Mouse (Mus musculus): ENCODE results near the gene Gm20431.

The Gm20431 gene

DNA sequence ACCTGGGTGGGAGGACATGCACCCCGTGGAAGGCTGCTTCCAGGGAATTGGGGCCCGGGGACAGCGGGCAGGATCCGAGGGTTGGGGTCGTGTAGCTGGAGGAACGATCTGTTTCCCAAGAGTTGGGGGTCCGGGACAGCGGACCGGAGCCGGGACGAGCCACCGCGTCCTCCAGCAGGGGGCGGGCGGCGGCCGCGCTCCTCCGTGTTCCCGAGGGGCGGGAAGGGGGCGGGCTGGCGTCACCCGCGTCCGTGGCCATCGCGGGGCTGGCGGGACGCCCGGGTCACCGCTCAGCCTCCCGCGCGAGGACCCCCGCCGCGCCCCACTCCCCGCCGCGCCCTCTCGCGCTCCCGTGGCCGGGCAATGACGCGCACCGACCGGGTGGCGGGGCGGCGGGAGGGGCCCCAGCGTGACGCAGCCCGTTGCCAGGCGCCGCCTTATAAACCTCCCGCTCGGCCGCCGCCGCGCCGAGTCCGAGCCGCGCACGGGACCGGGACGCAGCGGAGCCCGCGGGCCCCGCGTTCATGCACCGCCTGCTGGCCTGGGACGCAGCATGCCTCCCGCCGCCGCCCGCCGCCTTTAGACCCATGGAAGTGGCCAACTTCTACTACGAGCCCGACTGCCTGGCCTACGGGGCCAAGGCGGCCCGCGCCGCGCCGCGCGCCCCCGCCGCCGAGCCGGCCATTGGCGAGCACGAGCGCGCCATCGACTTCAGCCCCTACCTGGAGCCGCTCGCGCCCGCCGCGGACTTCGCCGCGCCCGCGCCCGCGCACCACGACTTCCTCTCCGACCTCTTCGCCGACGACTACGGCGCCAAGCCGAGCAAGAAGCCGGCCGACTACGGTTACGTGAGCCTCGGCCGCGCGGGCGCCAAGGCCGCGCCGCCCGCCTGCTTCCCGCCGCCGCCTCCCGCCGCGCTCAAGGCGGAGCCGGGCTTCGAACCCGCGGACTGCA, 27.5 kb upstream of the Gm20431 start, which contains the start of gene Cebpb:
Gene Cebpb, plus strand, starts transcription at position 418 of the 954 bp plus-strand sequence.
- peak; percentile 89 for DNase-seq (ENCODE audit: low read depth, low spot score)

DNA sequence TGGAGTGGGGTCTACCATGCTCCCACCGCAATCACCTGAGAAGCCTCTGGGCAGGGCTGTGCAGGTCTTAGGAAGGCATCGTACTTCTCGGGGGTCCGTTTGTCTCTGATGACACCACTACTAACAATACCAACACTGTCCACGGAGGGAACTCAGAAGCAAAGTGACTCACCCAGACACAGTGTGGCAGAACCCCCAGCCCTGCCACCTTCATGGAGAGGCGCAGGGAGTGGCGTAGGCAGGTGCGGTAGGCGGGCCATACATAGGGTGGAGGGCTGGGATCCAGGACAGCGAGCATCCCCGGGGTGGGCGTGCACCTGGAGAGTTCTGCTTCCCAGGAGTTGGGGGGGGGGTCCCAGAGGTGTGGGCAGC, 26.8 kb upstream of the Gm20431 start:
- DNase-seq (ENCODE audit: low read depth, low spot score) = no peak

DNA sequence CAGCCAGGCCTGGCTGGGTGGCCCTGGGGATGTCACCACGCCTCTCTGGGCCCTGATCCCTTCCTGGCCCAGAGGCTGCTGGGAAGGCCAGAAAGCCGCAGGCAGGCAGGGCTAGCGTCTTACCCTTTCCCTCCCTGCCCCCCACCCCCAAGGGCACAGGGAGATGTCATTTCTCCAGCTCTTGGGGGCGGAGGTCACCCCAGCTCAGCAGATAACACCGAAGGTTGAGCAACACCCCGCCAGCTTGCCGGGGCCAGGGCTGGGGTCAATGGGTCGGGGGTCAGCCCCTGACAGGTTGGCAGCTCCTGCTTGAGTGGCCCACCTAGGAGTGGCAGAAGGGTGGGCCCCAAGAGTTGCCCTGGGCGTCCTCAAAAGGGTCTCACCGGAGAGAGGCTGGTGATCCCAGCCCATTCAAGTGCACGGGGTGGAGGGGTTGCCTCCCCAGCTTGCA, 26.4 kb upstream of the Gm20431 start:
- DNase-seq (ENCODE audit: low read depth, low spot score) = no peak

DNA sequence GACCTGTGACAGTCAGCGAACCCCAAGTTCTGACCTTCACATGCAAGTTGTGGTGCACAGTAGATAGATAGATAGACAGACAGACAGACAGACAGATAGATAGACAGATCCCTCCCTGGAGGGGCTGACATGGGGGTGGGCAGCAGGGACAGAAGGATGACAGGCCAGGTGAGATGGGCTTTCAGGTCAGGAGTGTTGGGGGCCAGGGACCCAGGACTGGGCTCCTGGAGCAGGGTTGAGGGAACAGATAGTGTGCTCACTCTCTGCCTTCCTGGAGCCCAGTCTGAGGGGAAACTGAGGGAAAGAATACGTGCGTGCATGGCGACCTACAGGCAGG, 25.9 kb upstream of the Gm20431 start:
- DNase-seq (ENCODE audit: low read depth, low spot score) = no peak

DNA sequence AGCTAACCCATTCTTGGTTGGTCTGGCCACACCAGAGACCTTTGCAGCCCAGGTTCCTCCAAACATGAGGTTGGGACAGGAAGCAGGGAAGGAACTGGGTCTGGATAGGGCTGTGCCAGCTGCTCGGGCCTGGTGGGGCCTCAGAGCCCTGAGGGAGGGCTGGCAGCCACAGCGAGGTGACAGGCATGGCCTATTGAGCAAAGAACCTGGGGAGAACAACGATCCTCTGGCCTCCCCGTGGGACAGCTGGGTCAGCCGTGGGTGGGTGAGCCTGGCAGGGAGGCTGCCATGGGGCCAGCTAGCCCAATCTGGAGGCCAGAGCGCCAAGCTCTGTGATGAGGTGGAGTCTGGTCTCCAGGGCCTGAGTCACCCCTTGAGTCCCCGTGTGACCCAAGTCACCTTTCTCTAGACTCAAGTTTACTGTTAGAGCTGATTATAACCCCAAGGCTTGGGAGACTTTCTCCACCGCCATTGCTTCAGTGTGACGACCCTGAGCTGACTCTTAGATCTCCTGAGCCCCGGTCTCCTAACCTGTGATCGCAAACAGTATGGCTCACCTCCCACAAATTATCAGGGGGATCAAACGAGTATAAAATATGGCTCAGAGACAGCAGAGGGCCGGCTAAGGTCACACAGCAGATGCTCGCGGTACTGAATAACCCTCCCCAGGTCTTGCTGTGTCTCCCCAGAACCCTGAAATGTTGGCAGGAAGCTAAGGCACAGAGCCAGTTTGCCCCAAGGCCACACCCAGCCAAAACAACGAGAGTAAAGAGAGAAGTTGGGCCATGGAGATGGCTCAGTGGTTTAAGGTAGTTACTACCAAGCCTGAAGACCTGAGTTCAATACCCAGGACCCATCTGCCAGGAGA, 25.3 kb upstream of the Gm20431 start:
- no peak for DNase-seq (ENCODE audit: low read depth, low spot score)

DNA sequence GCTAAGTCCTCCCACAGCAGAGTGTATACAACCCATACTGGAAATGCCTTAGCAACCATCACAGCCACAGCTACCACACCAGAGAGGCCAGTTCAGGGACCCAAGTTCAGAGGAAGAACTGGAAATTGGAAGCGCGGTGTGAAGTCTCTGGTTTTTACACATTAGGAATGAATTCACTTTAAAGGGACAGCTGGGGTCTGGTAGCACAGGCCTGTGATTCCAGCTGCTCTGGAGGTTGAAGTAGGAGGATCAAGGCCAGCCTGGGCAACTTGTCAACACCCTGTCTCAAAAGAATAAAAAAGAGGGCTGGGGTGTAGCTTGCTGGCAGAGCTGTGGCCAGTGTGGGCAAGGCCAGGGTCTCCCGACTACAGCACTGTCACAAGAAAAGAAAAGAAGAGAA, 24.6 kb upstream of the Gm20431 start:
- DNase-seq (ENCODE audit: low read depth, low spot score) = no peak

DNA sequence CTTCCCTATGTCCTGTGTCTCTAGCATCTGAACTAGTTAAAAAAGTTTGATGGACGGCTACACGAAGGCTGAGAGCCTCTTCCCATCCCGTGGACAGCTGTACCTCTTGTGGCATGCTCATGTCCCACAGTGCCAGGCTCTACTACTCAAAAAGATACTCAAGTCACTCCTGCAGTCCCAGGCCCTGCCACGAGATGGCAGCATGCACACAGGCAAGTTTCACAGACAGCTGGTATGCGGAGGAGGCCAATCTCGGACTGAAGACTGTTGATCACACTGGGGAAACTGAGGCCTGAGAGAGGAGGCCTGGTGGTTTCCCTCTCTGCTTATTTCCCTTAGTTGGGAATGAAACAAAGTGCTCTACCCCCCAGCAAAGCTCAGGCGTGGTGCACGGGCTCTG, 23.8 kb upstream of the Gm20431 start:
- DNase-seq (ENCODE audit: low read depth, low spot score) = peak; percentile 96

DNA sequence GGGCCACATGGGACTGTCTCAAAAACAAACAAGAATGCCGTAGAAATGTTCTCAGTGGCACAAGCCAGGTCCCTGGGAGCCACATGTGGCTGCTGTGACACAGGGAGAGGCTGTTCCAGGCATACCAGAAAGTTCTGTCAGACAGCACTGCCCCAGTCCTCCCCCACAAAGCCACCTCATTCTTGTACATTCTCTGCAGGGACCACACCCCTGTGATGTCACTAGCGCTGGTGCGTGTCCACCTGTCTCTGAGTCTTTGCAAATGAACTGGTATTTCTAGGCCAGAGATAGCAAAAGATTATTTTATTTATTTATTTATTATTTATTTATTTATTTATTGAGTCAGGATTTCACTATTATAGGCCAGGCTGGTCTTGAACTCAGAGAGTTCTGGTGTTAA, 22.4 kb upstream of the Gm20431 start:
- DNase-seq (ENCODE audit: low read depth, low spot score) = no peak

DNA sequence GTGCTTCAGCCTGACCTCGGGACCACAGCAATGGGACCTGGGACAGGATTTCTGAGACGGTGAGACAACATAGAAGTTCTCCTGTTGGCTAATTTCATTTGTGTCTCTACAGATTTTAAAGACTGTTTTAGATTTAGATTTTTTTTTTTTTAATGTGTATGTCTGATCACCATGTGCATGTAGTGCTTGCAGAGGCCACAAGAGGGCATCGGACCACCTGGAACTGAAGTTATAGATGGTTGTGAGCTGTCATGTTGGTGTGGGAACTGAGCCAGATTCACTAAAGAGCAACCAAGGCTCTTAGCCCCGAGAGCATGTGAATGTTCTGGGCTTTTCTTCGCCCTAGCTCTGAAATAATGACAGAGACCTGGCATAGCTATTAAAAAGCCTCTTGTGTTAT, 19.4 kb upstream of the Gm20431 start:
- DNase-seq (ENCODE audit: low read depth, low spot score) = peak; percentile 90

DNA sequence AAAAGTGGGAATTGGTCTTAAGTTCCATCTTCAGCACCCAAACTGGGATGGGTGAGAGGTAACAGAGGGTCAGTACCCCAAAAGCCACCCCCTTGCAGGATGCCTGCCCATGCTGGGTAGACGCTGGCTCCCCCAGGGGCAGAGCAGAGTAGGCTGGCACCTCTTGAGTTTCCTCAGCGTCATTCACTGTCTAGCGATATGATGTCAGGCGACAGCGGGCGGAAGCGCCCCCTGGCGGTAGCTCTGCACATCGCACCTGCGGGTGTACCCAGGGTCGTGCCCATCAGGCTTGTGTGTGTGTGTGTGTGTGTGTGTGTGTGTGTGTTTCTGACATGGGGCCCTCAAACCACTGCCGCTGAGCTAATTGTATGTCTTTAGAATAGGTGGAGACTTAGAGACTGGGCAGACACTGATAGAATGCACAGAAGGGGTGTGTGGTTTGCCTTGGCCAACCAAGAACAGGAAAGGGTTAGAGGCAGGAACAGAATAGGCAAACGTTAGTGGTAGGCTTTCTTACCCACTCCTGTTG, 18.7 kb upstream of the Gm20431 start:
- peak; percentile 94 for DNase-seq (ENCODE audit: low read depth, low spot score)

DNA sequence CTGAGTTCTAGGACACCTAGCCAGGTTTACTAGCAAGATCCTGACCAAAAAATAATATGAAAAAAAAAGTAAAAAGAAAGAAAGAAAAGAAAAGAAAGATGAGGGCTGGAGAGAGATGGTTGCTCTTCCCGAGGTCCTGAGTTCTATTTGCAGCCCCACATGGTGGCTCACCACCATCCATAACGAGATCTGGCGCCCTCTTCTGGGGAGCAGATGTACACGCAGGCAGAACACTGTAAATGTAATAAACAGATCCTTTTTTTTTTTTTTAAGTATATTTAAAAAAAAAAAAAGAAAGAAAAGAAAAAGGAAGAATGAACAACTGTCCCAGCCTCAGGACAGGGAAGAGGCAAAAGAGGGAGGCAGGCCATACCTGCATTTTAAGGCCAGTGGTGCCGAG, 17.3 kb upstream of the Gm20431 start:
- peak; percentile 73 for DNase-seq (ENCODE audit: low read depth, low spot score)

DNA sequence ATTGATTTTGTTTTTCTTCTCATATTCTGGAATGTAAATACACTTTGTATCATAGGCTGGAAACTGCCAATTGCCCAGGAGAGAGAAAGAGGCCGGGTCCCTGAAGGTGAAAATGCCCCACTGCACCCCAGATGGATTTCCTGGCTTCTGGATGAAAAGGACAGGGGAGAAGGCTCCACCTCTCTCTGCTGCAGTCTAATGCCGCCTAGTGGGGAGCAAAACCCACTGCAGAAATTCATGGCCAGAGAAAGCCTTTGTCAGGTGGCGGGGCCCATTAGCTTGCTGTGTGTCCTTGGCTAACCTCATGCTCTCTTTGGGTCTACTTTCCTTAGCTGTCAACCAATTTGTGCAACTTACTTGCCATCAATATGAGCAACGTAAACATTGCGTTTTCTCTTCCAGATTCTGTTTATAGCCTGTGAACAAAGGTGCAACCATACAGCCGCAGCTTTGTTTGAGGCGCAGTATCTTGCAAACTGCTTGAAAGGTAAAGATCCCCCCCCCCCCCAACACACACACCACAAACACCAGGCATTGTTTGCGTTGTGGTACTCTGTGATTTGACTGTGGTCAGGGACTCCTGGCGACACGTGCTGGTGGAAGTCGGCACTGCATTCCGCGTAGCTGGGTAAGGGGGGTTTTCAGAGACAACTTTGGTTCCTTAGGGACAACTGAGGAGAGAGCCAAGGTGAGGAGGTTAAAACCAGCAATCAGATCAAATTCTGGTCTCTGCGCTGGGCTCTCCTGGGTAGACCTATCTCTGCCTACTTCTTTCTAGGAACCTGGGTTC, 14.0 kb upstream of the Gm20431 start:
- DNase-seq (ENCODE audit: low read depth, low spot score) = peak; percentile 67

DNA sequence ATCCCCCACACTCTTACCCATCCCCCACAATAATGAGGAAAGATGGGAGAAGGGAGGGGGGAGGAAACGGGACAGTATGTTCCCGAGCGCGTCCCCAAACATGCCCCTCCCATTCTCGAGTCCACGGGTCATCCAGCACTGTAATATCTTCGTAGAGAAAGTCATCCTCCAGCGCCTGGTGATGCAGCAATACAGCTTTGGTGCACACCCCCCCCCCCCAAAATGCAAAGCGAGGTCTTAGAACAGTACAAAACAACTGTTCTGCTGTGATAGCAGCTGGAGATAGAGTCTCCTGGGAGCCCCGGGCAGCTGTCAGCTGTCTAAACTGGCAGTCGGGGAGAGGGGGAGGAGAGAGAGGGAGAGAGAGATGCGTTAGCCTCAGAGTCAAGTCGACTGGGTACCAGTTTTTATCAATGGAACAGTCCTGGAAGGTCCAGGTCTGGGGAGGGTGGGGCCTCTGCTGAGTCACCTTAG, 11.0 kb upstream of the Gm20431 start:
- DNase-seq (ENCODE audit: low read depth, low spot score) = no peak

DNA sequence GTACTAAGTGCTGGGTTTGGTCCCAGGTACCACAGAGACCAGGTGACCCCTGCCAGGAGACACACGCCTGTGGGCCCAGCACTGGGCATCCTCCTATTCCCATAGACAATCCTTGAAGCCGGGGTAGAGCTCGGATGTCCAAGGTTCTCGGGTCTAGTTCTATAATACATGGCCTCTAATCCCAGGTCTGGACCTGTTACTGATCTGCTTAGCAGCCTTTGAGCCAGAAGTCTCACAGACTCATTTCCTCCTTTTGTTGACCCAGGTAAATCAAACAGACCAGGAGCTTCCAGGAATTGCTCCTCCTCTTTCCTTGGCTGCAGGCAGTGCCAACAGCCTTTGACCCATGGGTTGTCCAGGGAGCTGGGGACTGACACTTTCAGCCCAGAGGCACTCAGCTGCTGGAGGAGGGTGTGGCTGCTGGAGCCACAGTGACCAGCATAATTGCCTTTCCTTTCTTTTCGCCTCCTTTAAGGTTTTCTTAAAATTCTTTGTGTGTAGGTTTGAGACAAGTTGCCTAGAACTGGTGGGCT, 9.9 kb upstream of the Gm20431 start:
- DNase-seq (ENCODE audit: low read depth, low spot score) = no peak

DNA sequence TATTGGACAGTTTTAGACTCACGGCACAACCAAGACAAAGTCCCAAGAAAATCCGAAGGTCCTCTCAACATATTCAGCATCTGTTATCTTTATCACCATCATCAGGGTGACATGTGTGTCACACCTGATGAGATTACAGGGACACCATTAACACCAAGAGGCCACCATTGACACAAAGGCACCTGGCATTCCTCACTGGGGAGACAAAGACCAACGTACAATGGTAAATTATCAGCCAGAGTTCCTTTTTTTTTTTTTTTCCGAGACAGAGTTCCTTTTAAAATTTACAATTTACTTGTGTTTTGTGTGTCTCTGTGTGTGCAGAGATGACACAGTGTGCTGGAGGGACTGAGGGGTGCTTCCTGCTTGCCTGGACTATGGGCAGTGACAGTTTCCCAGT, 8.1 kb upstream of the Gm20431 start:
- DNase-seq (ENCODE audit: low read depth, low spot score) = no peak

DNA sequence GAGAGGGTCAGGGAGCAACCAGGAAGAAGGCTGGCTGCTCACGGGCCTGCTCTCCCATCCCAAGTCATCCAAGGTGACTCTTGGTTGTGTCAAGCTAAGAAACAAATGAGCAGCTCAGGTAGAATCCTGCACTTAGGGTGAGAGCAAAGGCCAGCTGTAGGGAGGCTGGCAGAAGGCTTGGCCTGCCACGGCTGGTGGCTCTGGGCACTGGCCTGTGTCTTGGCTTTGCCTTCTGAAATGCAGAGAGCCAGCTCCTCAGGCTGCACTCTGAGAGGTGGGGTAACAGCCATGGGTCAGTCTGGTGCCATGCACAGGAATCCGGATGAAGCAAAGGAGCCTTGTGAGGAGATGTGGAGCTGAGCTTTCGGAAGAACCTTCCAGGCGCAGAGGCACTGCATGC, 7.1 kb upstream of the Gm20431 start:
- no peak for DNase-seq (ENCODE audit: low read depth, low spot score)

DNA sequence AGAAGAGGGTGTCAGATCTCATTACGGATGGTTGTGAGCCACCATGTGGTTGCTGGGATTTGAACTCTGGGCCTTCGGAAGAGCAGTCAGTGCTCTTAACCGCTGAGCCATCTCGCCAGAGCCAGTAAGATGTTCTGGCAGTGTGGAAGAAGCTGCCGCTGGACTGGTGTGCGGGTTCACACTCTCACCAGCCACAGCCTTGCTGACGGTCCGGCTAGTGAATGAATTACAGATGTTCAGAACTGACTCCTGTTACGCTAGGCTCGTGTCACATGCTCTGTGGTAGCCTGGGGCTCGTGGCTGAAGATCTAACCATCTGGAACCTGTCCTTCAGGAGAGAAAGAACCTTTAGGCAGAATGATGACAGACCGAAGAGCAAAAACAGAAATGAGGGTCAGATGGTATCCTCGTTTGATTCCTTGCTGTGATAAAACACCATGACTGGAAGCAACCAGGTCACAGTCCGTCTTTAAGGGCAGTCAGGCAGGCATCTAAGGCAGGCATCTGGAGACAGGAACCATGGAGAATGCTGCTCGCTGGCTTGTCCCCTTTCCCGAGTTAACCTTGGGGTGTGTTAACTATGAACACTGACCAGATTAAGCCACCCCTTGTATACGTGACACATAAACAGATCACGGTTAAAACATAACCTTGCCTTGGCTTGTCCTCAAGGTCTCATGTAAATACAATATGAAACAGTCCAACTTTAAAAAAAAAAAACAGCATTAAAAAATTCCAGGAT, 4.8 kb upstream of the Gm20431 start:
- no peak for DNase-seq (ENCODE audit: low read depth, low spot score)

DNA sequence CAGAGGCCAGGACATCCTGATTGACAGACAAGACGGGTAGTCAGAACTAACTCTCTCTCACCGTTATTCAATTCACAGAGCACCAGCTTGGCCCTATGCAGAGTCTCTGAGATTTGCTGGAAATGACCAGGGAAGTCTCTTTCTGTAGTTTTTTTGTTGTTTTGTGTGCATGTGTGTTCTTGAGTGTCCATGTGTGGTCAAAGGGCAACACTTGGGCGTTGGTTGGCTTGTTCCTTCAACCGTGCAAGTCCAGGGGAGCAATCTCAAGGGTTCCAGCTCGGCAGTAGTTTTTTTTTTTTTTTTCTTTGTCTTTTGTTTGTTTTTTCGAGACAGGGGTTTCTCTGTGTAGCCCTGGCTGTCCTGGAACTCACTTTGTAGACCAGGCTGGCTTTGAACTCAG, 1.4 kb upstream of the Gm20431 start:
- no peak for DNase-seq (ENCODE audit: low read depth, low spot score)

DNA sequence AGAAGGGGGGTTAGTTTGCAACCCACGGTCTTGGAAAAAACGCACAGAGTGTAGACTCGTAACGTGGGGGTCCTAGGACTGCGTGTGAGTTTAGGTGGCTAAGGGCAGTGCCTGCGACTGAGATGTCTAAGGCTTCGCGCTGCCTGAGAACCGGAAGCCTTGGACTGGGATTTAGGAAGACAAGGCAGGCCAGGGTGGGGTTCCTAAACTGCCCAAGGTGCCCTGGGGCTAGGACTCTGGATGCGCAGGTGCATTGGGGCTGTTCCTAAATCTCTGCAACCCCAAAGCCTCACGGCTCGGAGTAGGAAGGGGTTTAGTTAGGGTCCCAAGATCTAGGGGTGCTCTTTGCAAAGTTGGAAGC, 705 bp downstream of the Gm20431 start:
- DNase-seq (ENCODE audit: low read depth, low spot score) = peak; percentile 34

DNA sequence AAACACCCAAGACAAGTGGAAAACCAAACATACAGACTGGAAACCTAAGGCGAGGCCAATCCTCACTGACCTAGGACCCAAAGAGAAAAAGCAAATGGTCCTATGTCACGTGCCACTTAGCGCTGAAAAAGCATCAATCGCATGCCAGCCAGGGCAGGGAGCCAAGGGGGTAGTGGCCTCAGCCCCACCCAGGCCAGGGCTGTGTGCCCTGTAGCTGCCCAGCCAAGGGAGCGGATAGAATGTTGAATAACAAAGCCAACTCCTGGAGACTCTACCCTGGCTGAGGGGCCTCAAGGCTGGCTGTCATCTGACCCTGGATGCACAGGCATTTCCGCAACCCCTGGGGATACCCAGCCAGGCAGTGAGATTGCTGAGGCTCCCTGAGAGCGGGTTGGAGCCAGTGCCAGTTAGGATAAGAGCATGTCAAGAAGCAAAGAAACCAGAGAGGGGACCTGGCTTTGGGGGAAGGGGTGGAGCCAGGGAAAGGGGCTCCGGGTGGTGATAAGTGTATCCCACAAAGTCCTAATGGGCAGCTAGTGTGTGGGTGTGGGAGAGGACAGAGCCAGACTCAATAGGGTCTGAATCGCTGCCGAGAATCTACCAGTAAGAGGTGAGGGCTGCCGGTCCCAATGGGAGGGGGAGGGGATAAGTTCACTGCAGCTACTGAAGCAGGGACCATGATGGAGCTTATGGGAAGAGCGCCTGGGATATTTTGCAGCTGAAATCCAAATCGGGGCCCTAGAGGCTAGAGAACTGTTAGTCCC, 1.3 kb downstream of the Gm20431 start:
- DNase-seq (ENCODE audit: low read depth, low spot score) = no peak

Measured in CD4-positive, CD25-positive, alpha-beta regulatory T cell, adult 2 months (primary cell).